Mouse (Mus musculus) layer of hippocampus, adult 9-11 months (tissue): ENCODE measurements around the gene Etfbkmt.
"Not testable (repeated sequence)": the region's sequence is repeated elsewhere in the genome, so short reads cannot be mapped to it uniquely, and the experiment has no call there.

ENCODE experiments used
- DNase-seq: peaks from one replicate; pipeline ENCODE4 v3.0.0; 2022

Gene Etfbkmt

GRCm38 (mm10) chr6:149188041-149188924 is 48.6 kb downstream of the Etfbkmt start, which contains the start of gene Amn1:
Gene Amn1, minus strand, starts transcription at chr6:149188712.
- DNase-seq, result peak; percentile 98

- DNase-seq, result no peak
Measured at GRCm38 (mm10) chr6:149188925-149189257, 49.2 kb downstream of the Etfbkmt start.

GRCm38 (mm10) chr6:149189340-149189922 is 49.8 kb downstream of the Etfbkmt start:
- DNase-seq, result no peak

- DNase-seq, result not testable (repeated sequence)
Measured at GRCm38 (mm10) chr6:149191951-149192350, 52.3 kb downstream of the Etfbkmt start.

- no peak for DNase-seq
Measured at GRCm38 (mm10) chr6:149193276-149193905, 53.7 kb downstream of the Etfbkmt start.

- DNase-seq, result no peak
Measured at GRCm38 (mm10) chr6:149197116-149197515, 57.5 kb downstream of the Etfbkmt start.

- no peak for DNase-seq
Measured at GRCm38 (mm10) chr6:149198572-149198971, 58.9 kb downstream of the Etfbkmt start.
